Mouse (Mus musculus) kidney, embryonic 15.5 days (tissue): Measurements from ENCODE around the gene Hdgf. TPM values are rescaled to one million over a fixed set of nuclear protein-coding genes. Genes with fewer than 3 reads are reported as not detected.

Experiments used
- polyA plus RNA-seq: library from polyadenylated mRNA; unstranded; fragments of >200 nt; fragmentation: Nextera tagmentation; extraction: Ambion mirVana; gene quantifications from 2 replicates; pipeline ENCODE4 v1.2.1, GENCODE M21; 2015

The Hdgf gene
- polyA plus RNA-seq, 1 experiment from 2014 or later = 234 TPM

Other genes with a start within 250 kb of the Hdgf start
- gene Lrrc71, start 157.7 kb upstream of the Hdgf start, polyA plus RNA-seq = 0.66 and 0.84 TPM in 2 replicates
- 6.1 and 8.4 TPM in 2 replicates for gene Ntrk1, start 111.2 kb upstream of the Hdgf start, polyA plus RNA-seq
- gene Insrr, start 109.4 kb upstream of the Hdgf start, polyA plus RNA-seq = 1.2 and 1.5 TPM in 2 replicates
- gene Pear1, start 82.0 kb upstream of the Hdgf start, polyA plus RNA-seq = 40.8 and 51.0 TPM in 2 replicates
- gene Sh2d2a, start 59.6 kb upstream of the Hdgf start, polyA plus RNA-seq = 0.09 TPM in 1 of 2 replicates, not detected in the other
- gene Prcc, start 20.7 kb upstream of the Hdgf start, polyA plus RNA-seq = 14.4 and 16.1 TPM in 2 replicates
- gene Mrpl24, start 13.2 kb downstream of the Hdgf start, polyA plus RNA-seq = 85.4 TPM in 2 replicates
- gene Isg20l2, start 24.0 kb downstream of the Hdgf start, polyA plus RNA-seq = 62.5 and 64.3 TPM in 2 replicates
- 17.7 and 23.0 TPM in 2 replicates for gene Rrnad1, start 24.4 kb downstream of the Hdgf start, polyA plus RNA-seq
- 81.1 and 82.3 TPM in 2 replicates for gene Crabp2, start 42.3 kb downstream of the Hdgf start, polyA plus RNA-seq
- gene Nes, start 64.8 kb downstream of the Hdgf start, polyA plus RNA-seq = 31.1 and 34.6 TPM in 2 replicates
- gene Bcan, start 93.9 kb downstream of the Hdgf start, polyA plus RNA-seq = 0.17 and 0.33 TPM in 2 replicates
- gene Hapln2, start 121.3 kb downstream of the Hdgf start, polyA plus RNA-seq = 0.12 and 0.23 TPM in 2 replicates
- 38.2 and 45.4 TPM in 2 replicates for gene Gpatch4, start 136.8 kb downstream of the Hdgf start, polyA plus RNA-seq
- gene Naxe, start 152.2 kb downstream of the Hdgf start, polyA plus RNA-seq = 164 and 174 TPM in 2 replicates
- gene Ttc24, start 172.0 kb downstream of the Hdgf start, polyA plus RNA-seq = not detected in 2 replicates
- 18.5 and 22.1 TPM in 2 replicates for gene Iqgap3, start 175.7 kb downstream of the Hdgf start, polyA plus RNA-seq
- gene Mef2d, start 236.1 kb downstream of the Hdgf start, polyA plus RNA-seq = 18.5 and 21.5 TPM in 2 replicates